Mouse (Mus musculus) spleen, adult 2 months (tissue): ENCODE measurements around the gene Fndc1.

Experiments used
- CTCF ChIP-seq: fragments of 200-500 bp; IDR thresholded peaks from 2 replicates; pipeline ENCODE4 v1.5.1; 2011; ENCODE audit warnings: mild to moderate bottlenecking, inconsistent platforms; ENCODE audit not compliant: insufficient read depth, insufficient read length, insufficient replicate concordance; ENCODE audit errors: extremely low read depth
- POLR2A ChIP-seq: fragments of 200-500 bp; IDR thresholded peaks from 2 replicates; pipeline ENCODE4 v1.6.1; 2011; ENCODE audit warnings: low read depth, low read length, inconsistent platforms

DNA sequence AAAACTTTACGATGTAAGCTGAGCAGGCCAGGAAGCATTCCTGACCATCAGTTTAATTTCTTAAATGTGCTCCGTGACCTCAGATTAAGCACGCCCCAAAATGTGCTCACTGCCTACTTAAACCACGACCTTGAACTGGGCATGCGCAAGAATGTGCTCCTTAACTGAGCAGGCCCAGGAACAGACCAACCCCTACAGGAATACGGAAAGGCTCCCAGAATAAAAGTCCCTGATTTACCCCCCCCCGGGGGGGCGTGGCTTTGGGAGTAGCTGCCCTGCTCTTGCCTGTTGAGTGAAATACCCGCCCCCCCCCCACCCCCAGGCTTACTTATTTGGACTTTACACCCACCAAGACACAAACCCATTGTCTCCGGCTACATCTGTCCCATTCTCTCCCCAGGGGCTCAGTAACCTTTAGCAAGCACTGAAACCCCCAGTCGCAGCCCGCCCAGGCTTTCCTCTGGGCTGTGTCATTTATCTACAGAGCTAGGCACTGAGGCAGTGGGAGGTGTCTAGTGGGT is 48.9 kb upstream of the Fndc1 start:
- no peak for TF ChIP-seq CTCF
- TF ChIP-seq POLR2A, result no peak
